Mouse (Mus musculus): ENCODE measurements at regions not wholly inside any gene's neighbourhood (a gene's known extent, or its start where the extent isn't known, plus 50 kb on each side); places are given as distances from the start of the nearest gene placed in this dataset.

DNA sequence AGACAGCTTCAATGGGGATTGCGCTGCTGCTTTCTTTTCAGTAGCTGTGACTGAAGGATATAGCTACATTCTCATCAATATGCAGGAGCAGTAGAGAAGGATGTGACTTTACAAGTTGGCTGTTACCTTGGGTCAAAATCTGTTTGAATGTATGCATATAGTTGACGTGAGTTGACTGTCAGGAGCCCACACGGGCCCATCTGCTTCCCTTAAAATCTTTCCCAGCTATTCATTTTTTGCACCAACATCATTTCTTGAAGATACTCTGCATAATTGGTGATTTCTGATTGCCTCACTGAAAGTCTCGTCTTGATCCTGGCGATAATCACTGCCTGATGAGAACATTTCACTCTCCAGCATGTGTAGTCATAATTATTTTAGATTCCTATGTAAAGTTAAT is 92.7 kb upstream of the Rnd3 start:
- Histone ChIP-seq H3K4me1 (ENCODE audit: control insufficient read depth, insufficient read depth, low read depth, low read length) (no peaks in the 10 kb centered on the region; the same call in 1 of the 2 replicates), H3K4me2 (ENCODE audit: low read length) (no peak overlapping the region), H3K27ac (ENCODE audit: low read depth, low read length) (no peak overlapping the region), H3K9ac (ENCODE audit: low read depth, low read length) (no peak overlapping the region), H3K36me3 (ENCODE audit: control insufficient read depth, insufficient read depth, low read length) (no peaks in the 10 kb centered on the region), H3K4me3 (ENCODE audit: low read length) (no peak overlapping the region), H3K9me3 (ENCODE audit: control insufficient read depth, low read length) (no peaks in the 10 kb centered on the region), H3K27me3 (replicated peaks; ENCODE audit: control insufficient read depth, insufficient read depth, low read length) (no peaks in the 10 kb centered on the region)
- ATAC-seq, result no peak
- 47% methylated on average over 5 of the region's 5 CpGs for WGBS

DNA sequence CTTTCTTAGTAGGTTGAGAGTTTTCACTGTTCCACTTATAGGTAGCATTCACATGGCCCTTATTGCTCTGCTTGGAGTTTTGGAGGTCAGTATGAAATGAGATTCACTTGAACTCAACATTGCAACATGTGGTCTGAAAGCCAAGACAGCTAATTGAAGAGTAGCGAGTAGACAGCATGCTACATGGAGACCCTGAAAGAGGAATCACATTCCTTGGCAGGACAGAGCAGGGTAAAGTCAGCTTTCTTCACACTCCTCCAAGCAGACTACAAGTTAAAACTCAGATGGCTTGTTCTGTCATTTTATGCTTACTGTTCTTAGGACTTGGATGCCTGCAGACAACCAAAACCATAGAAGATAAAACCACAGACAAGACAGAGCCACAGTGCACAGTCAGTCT is 91.1 kb upstream of the Rnd3 start:
- H3K4me3 ChIP-seq (ENCODE audit: low read length), result no peak overlapping the region
- H3K27me3 ChIP-seq (replicated peaks; ENCODE audit: control insufficient read depth, insufficient read depth, low read length), result no peaks in the 10 kb centered on the region
- H3K27ac ChIP-seq (ENCODE audit: low read depth, low read length), result no peak overlapping the region
- no peaks in the 10 kb centered on the region for H3K36me3 ChIP-seq (ENCODE audit: control insufficient read depth, insufficient read depth, low read length)
- H3K4me1 ChIP-seq (ENCODE audit: control insufficient read depth, insufficient read depth, low read depth, low read length), result no peaks in the 10 kb centered on the region; the same call in 1 of the 2 replicates
- no peak overlapping the region for H3K9ac ChIP-seq (ENCODE audit: low read depth, low read length)
- no peaks in the 10 kb centered on the region for H3K9me3 ChIP-seq (ENCODE audit: control insufficient read depth, low read length)
- 89% methylated on average over 1 of the region's 1 CpGs for WGBS
- ATAC-seq, result no peak
- no peak overlapping the region for H3K4me2 ChIP-seq (ENCODE audit: low read length)

DNA sequence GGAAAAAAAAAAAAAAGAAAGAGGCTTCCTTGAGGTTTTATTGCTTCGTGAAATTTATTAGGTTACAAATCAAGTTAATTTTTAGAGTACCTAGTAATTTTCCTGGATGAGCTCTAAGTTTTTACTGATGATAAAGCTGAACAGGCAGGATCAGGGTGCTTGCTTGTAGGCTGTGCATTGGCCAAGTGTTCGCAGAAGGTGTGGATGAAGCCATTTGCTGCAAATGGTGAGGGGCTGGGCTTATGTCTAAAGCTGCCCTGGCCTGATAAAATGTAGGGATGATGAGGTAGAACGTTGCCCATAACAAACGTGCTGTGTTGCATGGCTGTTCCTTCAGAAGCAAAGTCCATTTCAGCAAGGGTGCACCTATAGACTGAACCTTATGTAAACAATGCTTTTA is 90.1 kb upstream of the Rnd3 start:
- H3K4me1 ChIP-seq (ENCODE audit: control insufficient read depth, insufficient read depth, low read depth, low read length), result no peaks in the 10 kb centered on the region; the same call in 1 of the 2 replicates
- H3K9ac ChIP-seq (ENCODE audit: low read depth, low read length), result no peak overlapping the region
- H3K27me3 ChIP-seq (replicated peaks; ENCODE audit: control insufficient read depth, insufficient read depth, low read length), result no peaks in the 10 kb centered on the region
- H3K27ac ChIP-seq (ENCODE audit: low read depth, low read length), result no peak overlapping the region
- 62% methylated on average over 4 of the region's 4 CpGs for WGBS
- H3K4me3 ChIP-seq (ENCODE audit: low read length), result no peak overlapping the region
- H3K4me2 ChIP-seq (ENCODE audit: low read length), result no peak overlapping the region
- ATAC-seq, result no peak
- H3K9me3 ChIP-seq (ENCODE audit: control insufficient read depth, low read length), result no peaks in the 10 kb centered on the region
- H3K36me3 ChIP-seq (ENCODE audit: control insufficient read depth, insufficient read depth, low read length), result no peaks in the 10 kb centered on the region

DNA sequence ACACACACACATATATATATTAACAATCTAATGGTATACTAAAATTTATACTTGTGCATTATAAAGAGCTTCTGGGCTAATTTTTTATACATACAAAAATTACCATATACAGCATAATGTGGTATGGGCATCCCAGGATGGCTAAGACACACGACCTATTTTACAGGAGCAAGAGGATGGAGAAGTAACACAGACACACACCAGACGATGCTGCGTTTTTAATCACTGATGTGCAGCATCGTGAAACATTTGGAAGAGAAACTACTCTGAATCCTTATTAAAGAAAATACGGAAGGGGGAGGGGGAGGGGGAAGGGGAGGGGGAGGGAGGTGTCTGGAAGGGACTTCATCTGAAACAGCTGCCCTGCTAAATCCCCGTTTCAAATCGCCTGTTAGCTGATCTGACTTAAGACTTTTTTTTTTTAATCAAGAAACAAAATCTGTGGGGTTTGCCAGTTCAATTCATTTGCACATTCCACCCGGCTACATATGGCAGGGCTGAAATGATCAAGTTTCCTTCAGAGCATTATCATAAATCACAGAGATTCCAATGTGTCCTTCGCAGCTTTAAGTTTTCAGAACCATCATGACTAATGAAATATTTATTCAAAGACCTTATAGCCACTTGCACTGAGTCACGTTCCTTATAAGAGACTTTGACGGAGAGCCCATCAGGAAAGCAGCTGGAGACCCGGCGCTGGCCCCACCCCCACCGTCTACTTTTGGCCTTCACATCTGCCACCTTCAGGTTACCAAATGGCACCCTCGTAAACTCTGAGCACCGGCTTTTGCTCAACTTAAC is 89.4 kb upstream of the Rnd3 start:
- Histone ChIP-seq H3K36me3 (ENCODE audit: control insufficient read depth, insufficient read depth, low read length) (no peaks in the 10 kb centered on the region), H3K9me3 (ENCODE audit: control insufficient read depth, low read length) (no peaks in the 10 kb centered on the region), H3K4me1 (ENCODE audit: control insufficient read depth, insufficient read depth, low read depth, low read length) (no peaks in the 10 kb centered on the region; the same call in 1 of the 2 replicates), H3K4me2 (ENCODE audit: low read length) (peak overlapping the region; percentile 10), H3K4me3 (ENCODE audit: low read length) (no peak overlapping the region), H3K27ac (ENCODE audit: low read depth, low read length) (no peak overlapping the region), H3K27me3 (replicated peaks; ENCODE audit: control insufficient read depth, insufficient read depth, low read length) (no peaks in the 10 kb centered on the region), H3K9ac (ENCODE audit: low read depth, low read length) (no peak overlapping the region)
- 14% methylated on average over 16 of the region's 16 CpGs for WGBS
- ATAC-seq, result peak; percentile 52; the same call in 1 of the 2 replicates

DNA sequence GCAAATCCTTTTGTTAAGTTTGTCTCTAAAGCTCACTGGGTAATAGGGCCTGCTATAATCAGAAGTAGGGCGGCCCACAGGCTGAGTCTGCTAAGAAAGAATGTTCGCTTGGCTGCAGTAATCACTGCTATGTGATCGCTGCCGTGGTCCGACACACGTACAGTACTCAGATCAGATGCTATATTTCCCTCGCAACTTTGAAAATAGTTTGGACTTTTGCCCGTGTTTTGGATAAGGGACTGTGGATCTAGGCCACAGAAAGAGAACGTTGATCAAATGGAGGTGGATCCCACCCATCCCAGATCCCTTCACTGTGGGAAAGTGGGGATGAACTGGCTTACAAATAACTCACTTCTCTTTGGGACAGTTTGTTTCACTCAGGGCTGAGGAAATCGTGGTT is 88.5 kb upstream of the Rnd3 start:
- no peak for ATAC-seq
- Histone ChIP-seq H3K4me2 (ENCODE audit: low read length) (no peak overlapping the region), H3K36me3 (ENCODE audit: control insufficient read depth, insufficient read depth, low read length) (no peaks in the 10 kb centered on the region), H3K27ac (ENCODE audit: low read depth, low read length) (no peak overlapping the region), H3K9ac (ENCODE audit: low read depth, low read length) (no peak overlapping the region), H3K4me1 (ENCODE audit: control insufficient read depth, insufficient read depth, low read depth, low read length) (no peaks in the 10 kb centered on the region; the same call in 1 of the 2 replicates), H3K27me3 (replicated peaks; ENCODE audit: control insufficient read depth, insufficient read depth, low read length) (no peaks in the 10 kb centered on the region), H3K9me3 (ENCODE audit: control insufficient read depth, low read length) (no peaks in the 10 kb centered on the region), H3K4me3 (ENCODE audit: low read length) (no peak overlapping the region)
- WGBS, result 80% methylated on average over 10 of the region's 10 CpGs

DNA sequence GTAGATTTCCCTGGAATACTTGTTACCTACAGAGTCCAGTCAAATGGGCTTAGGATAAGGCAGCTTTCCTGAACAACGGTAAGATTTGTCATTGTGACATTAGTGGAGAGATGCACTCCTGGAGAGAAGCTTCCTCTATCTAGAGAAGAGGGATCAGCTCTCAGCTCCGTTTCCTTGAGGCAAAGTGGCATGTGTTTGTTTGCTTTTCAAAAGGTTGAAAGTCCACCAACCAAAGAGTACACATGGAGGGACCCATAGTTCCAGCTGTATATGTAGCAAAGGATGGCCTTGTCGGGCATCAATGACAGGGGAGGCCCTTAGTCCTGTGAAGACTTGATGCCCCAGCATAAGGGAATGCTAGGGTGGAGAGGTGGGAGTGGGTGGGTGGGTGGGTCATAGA is 87.9 kb upstream of the Rnd3 start:
- H3K36me3 ChIP-seq (ENCODE audit: control insufficient read depth, insufficient read depth, low read length), result no peaks in the 10 kb centered on the region
- no peaks in the 10 kb centered on the region for H3K9me3 ChIP-seq (ENCODE audit: control insufficient read depth, low read length)
- no peak overlapping the region for H3K9ac ChIP-seq (ENCODE audit: low read depth, low read length)
- WGBS, result 82% methylated on average over 3 of the region's 3 CpGs
- no peak overlapping the region for H3K4me3 ChIP-seq (ENCODE audit: low read length)
- no peak for ATAC-seq
- no peak overlapping the region for H3K27ac ChIP-seq (ENCODE audit: low read depth, low read length)
- H3K27me3 ChIP-seq (replicated peaks; ENCODE audit: control insufficient read depth, insufficient read depth, low read length), result no peaks in the 10 kb centered on the region
- no peak overlapping the region for H3K4me2 ChIP-seq (ENCODE audit: low read length)
- H3K4me1 ChIP-seq (ENCODE audit: control insufficient read depth, insufficient read depth, low read depth, low read length), result no peaks in the 10 kb centered on the region; the same call in 1 of the 2 replicates

DNA sequence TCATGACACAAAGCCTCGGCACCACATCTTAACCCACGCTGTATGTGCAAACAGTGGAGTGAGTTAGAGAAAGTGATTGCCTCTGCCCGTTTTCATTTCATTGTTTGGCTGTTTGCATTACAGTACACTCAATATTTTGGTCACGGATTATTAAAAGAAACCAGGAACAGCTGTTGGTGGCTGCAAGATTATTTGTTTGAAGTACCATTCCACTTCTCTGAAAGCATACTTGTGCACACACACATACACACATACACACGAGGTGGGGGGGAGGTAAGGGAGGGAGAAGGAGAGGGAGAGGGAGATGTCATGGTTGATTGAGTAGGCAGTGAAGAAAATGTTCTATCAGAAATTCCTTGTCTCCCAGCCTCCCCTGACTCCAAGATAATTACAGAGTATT is 85.5 kb upstream of the Rnd3 start:
- WGBS, result 64% methylated on average over 5 of the region's 5 CpGs
- H3K9ac ChIP-seq (ENCODE audit: low read depth, low read length), result no peak overlapping the region
- no peaks in the 10 kb centered on the region; the same call in 1 of the 2 replicates for H3K4me1 ChIP-seq (ENCODE audit: control insufficient read depth, insufficient read depth, low read depth, low read length)
- H3K27me3 ChIP-seq (replicated peaks; ENCODE audit: control insufficient read depth, insufficient read depth, low read length), result no peaks in the 10 kb centered on the region
- no peak overlapping the region for H3K4me2 ChIP-seq (ENCODE audit: low read length)
- ATAC-seq, result no peak
- no peak overlapping the region for H3K27ac ChIP-seq (ENCODE audit: low read depth, low read length)
- no peaks in the 10 kb centered on the region for H3K36me3 ChIP-seq (ENCODE audit: control insufficient read depth, insufficient read depth, low read length)
- H3K9me3 ChIP-seq (ENCODE audit: control insufficient read depth, low read length), result no peaks in the 10 kb centered on the region
- H3K4me3 ChIP-seq (ENCODE audit: low read length), result no peak overlapping the region

DNA sequence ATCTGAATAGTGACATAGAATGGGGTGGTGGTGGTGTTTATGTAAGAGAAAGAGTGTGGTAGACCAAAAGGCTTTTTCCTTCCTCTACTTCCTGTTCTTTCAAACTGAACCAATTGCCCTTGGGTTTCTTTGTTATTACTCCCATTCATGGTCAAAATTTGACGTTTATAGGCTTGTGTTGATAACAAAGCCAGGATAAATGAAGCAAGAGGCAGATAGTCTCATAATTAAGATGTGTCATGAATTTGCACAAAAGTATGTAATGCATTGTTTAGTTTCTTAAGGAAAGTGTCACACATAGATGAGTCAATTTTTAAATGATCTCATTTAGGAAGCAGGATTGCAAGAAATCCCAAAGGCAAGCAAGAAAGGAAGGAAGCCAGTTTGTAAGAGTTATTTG is 73.9 kb upstream of the Rnd3 start:
- WGBS, result 27% methylated on average over 1 of the region's 1 CpGs
- no peaks in the 10 kb centered on the region; the same call in 1 of the 2 replicates for H3K27me3 ChIP-seq (replicated peaks; ENCODE audit: control insufficient read depth, insufficient read depth, low read length)

DNA sequence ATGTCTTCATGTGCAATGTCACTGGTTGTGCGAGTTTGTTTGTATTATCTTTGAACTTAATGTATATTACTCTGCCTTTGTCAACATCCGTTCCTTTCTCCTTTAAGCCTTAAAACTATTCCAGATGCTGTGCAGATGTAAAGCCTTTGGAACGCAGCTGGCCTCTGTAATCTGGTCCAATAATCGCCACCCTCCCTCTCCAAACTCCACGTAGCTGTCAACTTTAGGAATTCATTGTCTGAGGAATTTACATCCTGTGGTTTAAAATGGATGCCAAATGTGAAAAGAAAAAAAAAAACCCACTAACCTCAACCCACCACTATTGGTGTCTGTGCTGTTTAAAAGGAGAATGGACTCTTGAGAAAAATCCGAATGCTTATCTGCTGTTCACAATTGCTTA is 70.8 kb upstream of the Rnd3 start:
- H3K36me3 ChIP-seq (ENCODE audit: control insufficient read depth, insufficient read depth, low read length), result no peaks in the 10 kb centered on the region
- H3K27me3 ChIP-seq (replicated peaks; ENCODE audit: control insufficient read depth, insufficient read depth, low read length), result no peaks in the 10 kb centered on the region
- H3K4me3 ChIP-seq (ENCODE audit: low read length), result no peak overlapping the region
- ATAC-seq, result no peak
- H3K27ac ChIP-seq (ENCODE audit: low read depth, low read length), result no peak overlapping the region
- H3K4me2 ChIP-seq (ENCODE audit: low read length), result no peak overlapping the region
- no peaks in the 10 kb centered on the region for H3K4me1 ChIP-seq (ENCODE audit: control insufficient read depth, insufficient read depth, low read depth, low read length)
- H3K9me3 ChIP-seq (ENCODE audit: control insufficient read depth, low read length), result no peaks in the 10 kb centered on the region
- WGBS, result 65% methylated on average over 6 of the region's 6 CpGs
- no peak overlapping the region for H3K9ac ChIP-seq (ENCODE audit: low read depth, low read length)

More for the DNA sequence above, 73.9 kb upstream of the Rnd3 start:
- H3K4me2 ChIP-seq (ENCODE audit: low read length), result no peak overlapping the region
- H3K27ac ChIP-seq (ENCODE audit: low read depth, low read length), result no peak overlapping the region
- H3K4me3 ChIP-seq (ENCODE audit: low read length), result no peak overlapping the region
- H3K4me1 ChIP-seq (ENCODE audit: control insufficient read depth, insufficient read depth, low read depth, low read length), result no peaks in the 10 kb centered on the region
- ATAC-seq, result no peak
- no peak overlapping the region for H3K9ac ChIP-seq (ENCODE audit: low read depth, low read length)
- no peaks in the 10 kb centered on the region for H3K36me3 ChIP-seq (ENCODE audit: control insufficient read depth, insufficient read depth, low read length)
- no peaks in the 10 kb centered on the region for H3K9me3 ChIP-seq (ENCODE audit: control insufficient read depth, low read length)

All from hindbrain, embryonic 16.5 days (tissue).